Mouse (Mus musculus) kidney, adult 2 months (tissue): ENCODE data around the gene Nemp1. TPM values are rescaled to one million over a fixed set of nuclear protein-coding genes. Genes with fewer than 3 reads are reported as not detected.
A peak's percentile ranks its signal among the peaks of the same experiment; 100 is the strongest.
"Not testable (repeated sequence)": the region's sequence is repeated elsewhere in the genome, so short reads cannot be mapped to it uniquely, and the experiment has no call there.

Experiments used
- DNase-seq: peaks from one replicate; pipeline ENCODE4 v3.0.0; 2021
- H3K27ac ChIP-seq: fragments of 200-500 bp; 2 replicates; pipeline ENCODE4 v1.5.1; 2012; ENCODE audit warnings: low read depth, low read length, control low read depth, inconsistent platforms; ENCODE audit not compliant: insufficient read depth
- H3K27me3 ChIP-seq: fragments of 200-500 bp; replicated peaks from 2 replicates; pipeline ENCODE4 v1.6.1; 2012; ENCODE audit warnings: mild to moderate bottlenecking, moderate library complexity, low read length, inconsistent platforms; ENCODE audit not compliant: control insufficient read depth, insufficient read depth
- H3K36me3 ChIP-seq: fragments of 200-500 bp; 2 replicates; pipeline ENCODE4 v1.6.1; 2012; ENCODE audit warnings: mild to moderate bottlenecking, moderate library complexity, low read length, inconsistent platforms; ENCODE audit not compliant: control insufficient read depth, insufficient read depth
- H3K4me1 ChIP-seq: fragments of 200-500 bp; 2 replicates; pipeline ENCODE4 v1.6.1; 2011; ENCODE audit warnings: low read length; ENCODE audit not compliant: control insufficient read depth, insufficient read depth
- H3K4me3 ChIP-seq: fragments of 200-500 bp; 2 replicates; pipeline ENCODE4 v1.5.1; 2011; ENCODE audit warnings: mild to moderate bottlenecking, low read depth, low read length, control low read depth; ENCODE audit not compliant: insufficient read depth
- CTCF ChIP-seq: fragments of 200-500 bp; conservative IDR thresholded peaks from 2 replicates; pipeline ENCODE4 v1.5.1; 2011; ENCODE audit warnings: low read depth, mild to moderate bottlenecking, control low read depth, low read length, moderate library complexity, mixed read lengths; ENCODE audit not compliant: insufficient read depth, insufficient read length
- POLR2A ChIP-seq: fragments of 200-500 bp; IDR thresholded peaks from one replicate; pipeline ENCODE4 v1.6.1; 2011; ENCODE audit warnings: low read depth, low read length, control low read depth
- WGBS: fragments of 180-500 bp; shearing (Covaris S2); methylation state at CpG from one replicate; pipeline ENCODE4 v1.1.7; 2018; 5-methylcytosine and 5-hydroxymethylcytosine counted together
- polyA plus RNA-seq: library from polyadenylated mRNA; depleted of rRNA; stranded (reverse); fragments of >200 nt; gene quantifications from 2 replicates; pipeline ENCODE4 v1.2.3, GENCODE M21; 2012

Nemp1 gene
- polyA plus RNA-seq, 1 experiment: 2.5 TPM

- TF ChIP-seq CTCF (no peak), POLR2A (no peak)
- Histone ChIP-seq H3K36me3 (peaks cover 3% of the 10 kb centered on the region; the same call in 1 of the 2 replicates), H3K27me3 (no peaks in the 10 kb centered on the region), H3K4me3 (no peak overlapping the region; the same call in 1 of the 2 replicates), H3K27ac (peak overlapping the region; percentile 46; the same call in 1 of the 2 replicates), H3K4me1 (peaks cover 3% of the 10 kb centered on the region; the same call in 1 of the 2 replicates)
- 56% methylated on average over 21 of the region's 21 CpGs for WGBS
- peak; percentile 36 for DNase-seq
Measured at GRCm38 (mm10) chr10:127652906-127653638, 13.6 kb upstream of the Nemp1 start.

GRCm38 (mm10) chr10:127654970-127655579 is 11.6 kb upstream of the Nemp1 start:
- H3K4me1 ChIP-seq: peaks cover 4% of the 10 kb centered on the region; the same call in 1 of the 2 replicates
- 68% methylated on average over 16 of the region's 16 CpGs for WGBS
- H3K4me3 ChIP-seq: no peak overlapping the region
- no peaks in the 10 kb centered on the region for H3K27me3 ChIP-seq
- H3K36me3 ChIP-seq: peaks cover 3% of the 10 kb centered on the region; the same call in 1 of the 2 replicates
- no peak overlapping the region for H3K27ac ChIP-seq
- no peak for DNase-seq
- no peak for TF ChIP-seq POLR2A
- TF ChIP-seq CTCF: no peak

DNA sequence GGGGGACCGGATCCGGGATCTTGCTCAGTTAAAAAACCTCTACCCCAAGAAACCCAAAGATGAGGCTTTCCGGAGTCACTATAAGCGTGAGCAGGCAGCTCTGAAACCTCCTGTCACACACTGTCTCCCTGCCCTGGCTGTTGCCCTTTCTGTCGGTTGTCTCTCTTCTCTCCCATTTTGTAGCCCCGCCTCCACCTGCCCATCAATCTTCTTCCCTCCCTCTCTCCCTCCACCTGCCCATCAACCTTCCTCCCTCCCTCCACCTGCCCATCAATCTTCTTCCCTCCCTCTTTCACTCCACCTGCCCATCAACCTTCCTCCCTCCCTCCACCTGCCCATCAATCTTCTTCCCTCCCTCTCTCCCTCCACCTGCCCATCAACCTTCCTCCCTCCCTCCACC is 9.1 kb upstream of the Nemp1 start:
- not testable (repeated sequence) for H3K36me3 ChIP-seq, DNase-seq, H3K4me3 ChIP-seq, H3K27ac ChIP-seq, H3K27me3 ChIP-seq
- H3K4me1 ChIP-seq: peaks cover 15% of the 10 kb centered on the region
- WGBS: 76% methylated on average over 6 of the region's 6 CpGs

- Histone ChIP-seq H3K4me1 (peaks cover 20% of the 10 kb centered on the region), H3K27me3 (no peaks in the 10 kb centered on the region), H3K27ac (no peak overlapping the region), H3K4me3 (no peak overlapping the region), H3K36me3 (peaks cover 3% of the 10 kb centered on the region; the same call in 1 of the 2 replicates)
- peak; percentile 53 for DNase-seq
- WGBS: 27% methylated on average over 6 of the region's 6 CpGs
- TF ChIP-seq CTCF (no peak), POLR2A (no peak)
Measured at GRCm38 (mm10) chr10:127658076-127658475, 8.6 kb upstream of the Nemp1 start.

GRCm38 (mm10) chr10:127659551-127659950 is 7.2 kb upstream of the Nemp1 start:
- TF ChIP-seq POLR2A (no peak), CTCF (no peak)
- Histone ChIP-seq H3K4me1 (peaks cover 20% of the 10 kb centered on the region), H3K27ac (no peak overlapping the region), H3K4me3 (no peak overlapping the region), H3K27me3 (no peaks in the 10 kb centered on the region), H3K36me3 (peaks cover 3% of the 10 kb centered on the region; the same call in 1 of the 2 replicates)
- 32% methylated on average over 1 of the region's 1 CpGs for WGBS
- DNase-seq: no peak

DNA sequence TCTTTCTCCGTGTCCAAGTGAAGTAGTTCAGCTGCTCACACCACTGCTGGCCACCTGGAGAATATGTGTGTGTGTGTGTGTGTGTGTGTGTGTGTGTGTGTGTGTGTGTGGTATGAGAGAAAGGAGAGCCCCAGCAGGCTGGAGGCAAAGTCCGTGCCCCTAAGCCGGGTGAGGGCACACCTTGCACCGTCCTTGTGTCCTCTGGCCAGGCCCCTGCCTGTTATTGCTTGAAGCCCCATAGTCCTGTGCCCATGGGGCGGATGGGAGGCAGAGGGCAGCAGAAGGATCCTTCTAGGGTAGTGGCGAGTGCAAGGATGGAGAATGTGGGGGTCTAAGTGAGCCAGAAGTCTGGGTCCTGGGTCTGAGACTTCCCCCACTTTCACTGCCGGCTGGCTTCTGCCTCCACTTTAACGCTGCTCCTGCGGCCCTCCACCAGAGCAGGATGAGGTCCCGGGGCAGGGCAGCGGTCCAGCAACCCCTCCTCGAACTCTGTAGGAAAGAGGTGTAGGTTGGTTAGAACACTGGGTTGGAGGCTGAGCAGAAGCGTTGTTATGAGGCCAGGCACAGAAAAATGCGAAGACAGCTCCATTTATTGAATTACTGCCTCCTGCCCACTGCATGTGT is 5.3 kb upstream of the Nemp1 start:
- 18% methylated on average over 14 of the region's 14 CpGs for WGBS
- peak; percentile 72 for DNase-seq
- peaks cover 27% of the 10 kb centered on the region for H3K4me1 ChIP-seq

More for the DNA sequence above, 5.3 kb upstream of the Nemp1 start:
- Histone ChIP-seq H3K36me3 (no peaks in the 10 kb centered on the region), H3K27ac (peak overlapping the region; percentile 78), H3K27me3 (no peaks in the 10 kb centered on the region), H3K4me3 (peak overlapping the region; percentile 19)
- no peak for TF ChIP-seq CTCF
- no peak for TF ChIP-seq POLR2A
